Mouse (Mus musculus): Measurements from ENCODE around the gene Nfrkb. TPM values are rescaled to one million over a fixed set of nuclear protein-coding genes. Genes with fewer than 3 reads are reported as not detected.

The Nfrkb gene
- total RNA-seq (2021): 10 to 100 TPM; 26.2 to 34.3 TPM

DNA sequence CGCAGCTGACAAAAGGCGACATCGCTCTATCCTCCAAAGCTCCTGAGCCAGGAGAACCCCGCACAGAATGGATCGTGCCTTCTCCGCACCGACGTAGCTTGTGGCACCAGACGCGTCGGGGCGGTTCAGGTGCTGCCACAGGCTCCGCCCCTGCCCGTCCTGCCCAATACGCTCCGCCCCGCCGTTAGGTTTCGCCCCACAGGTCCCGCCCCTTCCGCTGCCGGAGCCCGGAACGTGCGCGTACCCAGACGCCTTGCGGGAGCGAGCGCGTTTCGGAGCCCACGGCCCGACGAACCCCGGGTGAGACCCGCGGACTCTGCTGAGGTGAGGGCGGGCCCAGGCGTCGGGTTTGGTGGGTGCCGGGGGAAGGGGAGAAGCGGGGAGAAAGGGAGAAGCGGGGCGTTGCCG is at the start of gene Nfrkb:
Nfrkb (plus strand) TSS at position 246 of the 408 bp plus-strand sequence.
- DNase-seq (ENCODE audit: extremely low spot score in 1 of 2, low spot score in 1 of 2): peak; percentile 82 to 87

DNA sequence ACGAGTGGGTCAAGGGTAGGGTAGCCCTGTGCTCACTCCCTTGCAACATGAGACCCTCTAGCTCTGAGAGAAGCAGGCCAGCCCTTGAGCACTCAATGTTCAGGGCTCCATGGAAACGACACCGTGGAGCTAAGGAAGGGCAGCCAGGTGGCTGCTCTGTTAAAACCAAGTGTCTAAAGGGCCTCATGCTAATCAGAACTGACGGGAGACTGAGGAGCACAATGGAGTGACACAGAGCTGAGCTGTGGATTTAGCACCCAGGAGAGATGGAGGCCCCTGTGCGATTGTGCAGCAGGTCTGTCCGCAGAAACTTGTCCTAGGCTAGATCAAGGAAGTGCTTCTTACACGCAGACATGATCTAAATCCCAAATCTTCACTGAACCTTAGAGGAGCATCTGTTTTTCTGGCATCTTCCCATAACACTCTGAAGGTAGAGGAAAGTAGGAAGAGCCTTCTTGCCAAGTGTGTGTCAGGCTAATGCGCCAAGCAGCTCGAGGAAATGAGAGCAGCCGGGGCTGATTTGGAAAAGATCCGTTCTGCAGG is 41.6 kb upstream of the Nfrkb start:
- no peak for DNase-seq (ENCODE audit: extremely low spot score in 1 of 2, low spot score in 1 of 2)

DNA sequence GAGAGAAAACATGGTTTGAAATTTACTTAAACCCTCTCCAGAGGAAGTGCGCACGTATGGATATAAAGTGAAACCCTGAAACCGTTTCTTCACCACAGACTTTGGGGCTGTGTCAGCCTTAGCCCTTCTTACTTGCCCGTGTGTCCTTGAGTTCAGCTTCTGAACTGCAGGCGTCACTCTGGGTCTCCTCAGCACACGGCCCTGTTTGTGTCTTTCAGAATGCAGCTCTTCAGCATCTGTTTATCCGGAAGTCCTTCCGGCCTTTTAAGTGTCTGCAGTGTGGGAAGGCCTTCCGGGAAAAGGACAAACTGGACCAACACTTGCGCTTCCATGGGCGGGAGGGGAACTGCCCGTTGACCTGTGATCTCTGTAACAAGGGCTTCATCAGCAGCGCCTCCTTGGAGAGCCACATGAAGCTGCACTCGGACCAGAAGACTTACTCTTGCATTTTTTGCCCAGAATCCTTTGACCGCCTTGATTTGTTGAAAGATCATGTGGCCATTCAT is 39.4 kb upstream of the Nfrkb start:
- no peak for DNase-seq (ENCODE audit: extremely low spot score in 1 of 2, low spot score in 1 of 2)

DNA sequence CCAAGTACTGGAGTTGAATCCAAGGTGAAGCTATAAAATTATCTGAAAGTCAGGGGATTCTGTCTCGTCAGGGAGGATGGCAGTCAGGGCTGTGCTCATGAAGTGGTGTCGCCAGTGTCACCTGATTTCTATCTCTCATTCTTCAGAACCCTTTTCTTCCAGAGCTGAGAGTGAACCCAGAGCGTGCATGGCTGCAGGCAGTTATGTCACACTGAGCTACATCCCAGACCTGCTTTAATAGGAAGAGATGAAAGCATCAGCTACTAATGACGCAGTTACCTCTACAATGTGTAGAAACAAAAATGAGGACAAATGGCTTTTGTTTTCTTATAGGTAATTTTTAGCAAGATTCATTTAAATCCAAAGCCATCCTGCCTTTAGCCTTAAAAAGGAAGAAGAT is 37.5 kb upstream of the Nfrkb start:
- no peak for DNase-seq (ENCODE audit: extremely low spot score in 1 of 2, low spot score in 1 of 2)

DNA sequence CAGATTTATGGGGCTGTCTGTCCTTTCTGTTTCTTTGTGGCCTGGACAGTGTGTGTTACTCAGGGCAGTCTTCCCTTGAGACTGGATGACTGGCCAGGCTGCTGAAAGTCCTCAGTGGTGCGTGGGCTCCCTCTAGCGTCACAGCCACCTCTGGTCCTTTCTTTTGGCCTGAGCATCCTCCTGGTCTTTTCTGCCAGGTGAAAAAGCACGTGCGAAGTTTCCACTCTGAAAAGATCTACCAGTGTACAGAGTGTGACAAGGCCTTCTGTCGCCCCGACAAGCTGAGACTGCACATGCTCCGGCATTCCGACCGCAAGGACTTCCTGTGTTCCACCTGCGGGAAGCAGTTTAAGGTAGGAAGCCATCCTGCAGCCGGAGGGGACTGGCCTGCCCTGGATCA is 37.1 kb upstream of the Nfrkb start:
- DNase-seq (ENCODE audit: extremely low spot score in 1 of 2, low spot score in 1 of 2): peak; percentile 59 to 80

DNA sequence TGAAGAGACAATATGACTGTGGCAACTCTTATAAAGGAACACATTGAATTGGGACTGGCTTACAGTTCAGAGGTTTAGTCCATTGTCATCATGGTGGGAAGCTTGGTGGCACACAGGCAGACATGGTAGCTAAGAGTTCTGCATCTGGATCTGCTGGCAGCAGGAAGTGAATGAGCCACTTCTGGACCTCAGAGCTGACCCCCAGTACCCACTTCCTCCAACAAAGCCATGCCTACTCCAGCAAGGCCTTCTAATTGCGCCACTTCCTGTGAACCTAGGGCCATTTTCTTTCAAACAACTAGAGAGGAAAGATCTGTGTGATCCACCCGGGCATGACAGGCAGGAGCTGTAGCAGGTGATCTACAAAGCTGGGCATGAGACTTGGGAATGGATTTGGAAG is 33.3 kb upstream of the Nfrkb start:
- DNase-seq (ENCODE audit: extremely low spot score in 1 of 2, low spot score in 1 of 2): no peak

DNA sequence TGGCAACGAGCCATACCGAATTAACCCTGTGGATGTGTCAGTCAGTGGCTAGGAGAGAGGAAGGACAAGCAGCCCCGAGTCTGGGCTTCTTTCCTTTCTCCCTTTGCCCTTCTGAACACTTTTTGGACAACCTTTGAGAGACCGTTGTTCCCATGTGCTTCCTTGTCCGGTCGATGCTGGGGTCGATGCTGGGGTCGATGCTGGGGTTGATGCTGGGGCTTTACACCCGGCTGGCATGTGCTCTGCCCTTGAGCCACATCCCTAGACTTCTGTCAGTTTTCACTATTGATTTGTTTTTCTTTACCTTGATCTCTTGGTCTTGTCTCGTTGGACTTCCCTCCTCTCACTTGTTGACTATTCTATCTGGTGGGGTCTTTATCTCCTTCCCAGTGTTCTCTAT is 32.5 kb upstream of the Nfrkb start:
- DNase-seq (ENCODE audit: extremely low spot score in 1 of 2, low spot score in 1 of 2): no peak

DNA sequence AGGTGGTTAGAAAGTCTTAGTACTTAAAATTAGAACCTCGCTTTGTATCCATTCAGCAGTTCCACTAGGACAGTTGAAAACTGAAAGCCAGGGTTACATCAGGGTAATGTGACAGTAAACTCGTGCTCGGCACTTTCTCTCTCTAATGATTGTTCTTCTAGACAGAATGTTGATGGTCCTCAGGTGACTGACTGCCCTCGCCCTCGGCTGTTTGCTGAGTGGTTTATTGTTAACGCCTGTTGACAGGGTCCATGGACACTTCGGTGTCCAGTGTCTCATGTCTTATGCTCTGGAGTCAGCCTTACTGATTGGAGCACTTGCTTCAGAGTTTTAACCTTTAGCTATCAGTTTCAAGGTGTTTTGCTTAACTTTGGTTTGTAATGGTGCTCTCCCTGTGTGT is 31.9 kb upstream of the Nfrkb start:
- no peak for DNase-seq (ENCODE audit: extremely low spot score in 1 of 2, low spot score in 1 of 2)

DNA sequence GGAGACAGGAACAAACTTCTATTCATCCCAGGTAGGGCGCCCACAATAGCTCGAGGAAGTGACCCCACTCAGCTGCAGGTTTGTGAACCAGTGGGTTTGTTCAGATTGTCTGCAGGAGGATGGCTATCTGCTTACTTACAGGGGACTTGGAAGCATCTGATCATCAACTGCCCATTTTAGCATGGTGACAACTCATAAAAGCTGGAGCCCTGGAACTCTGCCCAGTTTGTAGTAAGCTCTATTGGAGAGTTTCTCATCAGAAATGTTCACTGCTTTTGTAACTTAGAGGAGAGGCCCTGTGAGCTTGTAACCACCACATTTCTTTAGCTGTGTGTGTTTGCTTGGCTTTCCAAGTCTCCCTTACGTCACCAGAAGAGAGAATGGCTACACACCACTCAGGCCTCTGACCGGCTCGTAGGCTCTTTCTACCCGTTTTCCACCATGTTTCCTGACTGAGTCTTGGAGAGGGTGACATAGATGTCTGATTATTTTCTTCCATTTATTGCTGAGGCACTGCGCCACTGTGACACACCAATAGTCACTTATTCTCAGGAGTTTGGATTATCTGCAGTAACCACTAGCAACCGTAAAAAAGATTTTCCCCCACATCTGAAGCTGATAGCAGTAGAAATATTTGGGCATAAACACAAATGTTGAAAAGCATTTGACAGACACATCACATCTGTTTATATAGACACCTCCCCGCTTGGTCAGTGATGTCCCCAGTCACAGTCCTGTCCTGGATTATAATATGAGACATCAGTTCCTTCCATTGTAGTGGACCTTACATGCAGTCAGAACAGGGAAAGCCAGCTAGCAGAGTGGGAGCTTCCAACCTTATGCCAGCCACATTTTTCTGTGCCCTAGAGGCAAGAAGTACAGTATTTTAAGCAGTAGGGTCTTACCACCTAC is 22.0 kb upstream of the Nfrkb start:
- peak in 1 of 2 experiments; percentile 33 for DNase-seq (ENCODE audit: extremely low spot score in 1 of 2, low spot score in 1 of 2)

DNA sequence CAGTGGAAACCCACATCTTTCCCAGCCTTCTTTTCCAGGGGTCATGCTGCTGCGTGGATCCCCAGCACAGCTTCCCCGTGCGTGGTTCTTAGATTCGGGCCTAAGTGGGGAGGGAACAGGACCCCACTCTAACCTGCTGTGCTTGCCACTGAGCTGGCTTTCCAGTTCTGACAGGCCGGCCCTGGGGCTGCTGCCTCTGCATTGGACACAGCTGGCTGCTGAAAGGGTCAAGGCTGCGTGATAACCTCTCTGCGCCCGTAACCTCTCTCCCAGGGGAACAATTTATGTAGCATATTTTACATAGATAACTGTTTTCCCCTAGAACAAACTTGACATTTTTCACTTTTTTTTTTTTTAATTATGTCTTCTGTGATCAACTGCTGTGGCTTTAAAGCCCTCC is 20.9 kb upstream of the Nfrkb start:
- DNase-seq (ENCODE audit: extremely low spot score in 1 of 2, low spot score in 1 of 2): no peak

DNA sequence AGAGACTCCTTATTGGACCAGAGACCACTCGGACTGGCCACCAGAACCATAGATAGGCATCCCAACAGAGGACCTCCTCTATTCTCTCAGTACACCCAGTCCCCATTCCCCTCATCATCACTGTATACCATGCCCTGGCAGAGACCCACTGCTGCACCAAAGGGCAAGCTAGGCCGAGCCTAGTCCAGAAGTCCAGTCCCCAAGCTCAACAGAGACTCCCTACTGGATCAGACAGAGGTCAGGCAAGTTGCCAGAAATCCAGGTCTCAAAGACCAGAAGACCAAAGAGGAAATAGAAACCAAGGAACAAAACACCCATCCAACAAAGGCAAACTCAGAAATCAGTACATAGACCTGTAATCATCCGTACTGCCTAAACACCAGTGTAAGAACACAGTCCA is 14.3 kb upstream of the Nfrkb start:
- DNase-seq (ENCODE audit: extremely low spot score in 1 of 2, low spot score in 1 of 2): no peak

DNA sequence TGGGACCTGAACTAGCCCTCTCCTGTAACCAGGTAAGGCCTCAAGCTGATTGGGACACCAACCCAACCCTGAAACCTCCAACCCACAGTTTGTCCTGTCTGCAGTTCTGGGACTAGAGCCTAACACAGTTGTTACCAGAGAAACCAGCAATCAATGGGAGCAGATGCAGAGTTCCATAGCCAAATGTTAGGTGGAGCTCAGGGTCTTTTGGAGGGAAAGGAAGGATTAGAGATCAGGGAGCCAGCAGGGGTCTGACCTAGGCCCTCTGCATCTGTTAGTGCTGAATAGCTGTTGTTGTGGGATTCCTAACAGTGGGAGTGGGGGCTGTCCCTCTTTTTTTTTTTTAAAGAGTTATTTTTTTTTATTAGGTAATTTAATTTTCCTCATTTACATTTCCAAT is 9.3 kb upstream of the Nfrkb start:
- no peak for DNase-seq (ENCODE audit: extremely low spot score in 1 of 2, low spot score in 1 of 2)

DNA sequence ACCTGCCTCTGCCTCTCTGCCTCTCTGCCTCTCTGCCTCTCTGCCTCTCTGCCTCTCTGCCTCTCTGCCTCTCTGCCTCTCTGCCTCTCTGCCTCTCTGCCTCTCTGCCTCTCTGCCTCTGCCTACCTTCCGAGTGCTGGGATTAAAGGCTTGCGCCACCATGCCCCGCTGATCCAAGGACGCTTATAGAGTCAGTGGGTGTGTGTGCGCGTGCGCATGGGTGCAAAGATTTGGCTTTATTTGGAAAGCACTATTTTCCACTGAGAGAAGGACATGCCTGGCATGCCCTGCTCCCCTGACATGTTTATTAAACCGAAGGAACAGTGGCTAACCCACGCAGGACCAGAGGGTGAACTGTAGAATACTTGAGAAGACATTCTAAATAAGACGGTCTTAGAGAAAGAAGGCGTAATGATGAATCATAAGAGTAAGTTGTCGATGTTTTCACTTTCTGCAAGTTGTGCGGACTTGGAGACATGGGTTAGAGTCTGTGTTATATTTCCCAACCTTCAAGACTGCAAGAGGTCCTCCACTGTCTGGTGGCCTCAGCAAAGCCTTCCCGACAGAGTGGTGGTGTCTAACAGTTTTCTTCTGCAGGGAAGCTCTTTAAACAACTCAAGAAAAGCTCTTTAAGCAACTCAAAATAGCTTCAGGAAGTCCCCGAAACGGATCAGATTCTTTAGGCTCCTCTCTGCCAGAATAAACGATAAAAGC is 1.0 kb upstream of the Nfrkb start:
- no peak for DNase-seq (ENCODE audit: extremely low spot score in 1 of 2, low spot score in 1 of 2)

DNA sequence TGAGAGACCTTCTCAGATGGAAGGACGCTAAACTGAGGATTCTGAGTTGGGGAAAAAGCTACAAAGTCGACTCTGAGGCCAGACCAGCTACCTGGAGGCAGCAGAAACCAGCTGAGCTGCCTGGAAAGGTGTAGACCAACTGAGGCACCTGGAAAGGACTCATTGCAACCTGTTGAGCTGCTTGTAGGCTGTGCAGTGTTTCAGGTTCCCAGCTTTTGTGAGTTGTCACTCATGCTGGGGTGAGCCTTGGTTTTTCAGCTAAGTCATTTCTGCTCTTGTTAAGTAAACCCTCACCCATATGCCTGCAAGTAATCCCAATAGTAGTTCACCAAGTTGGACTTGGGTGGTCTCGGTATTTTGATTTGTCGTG is 507 bp upstream of the Nfrkb start:
- DNase-seq (ENCODE audit: extremely low spot score in 1 of 2, low spot score in 1 of 2): no peak

DNA sequence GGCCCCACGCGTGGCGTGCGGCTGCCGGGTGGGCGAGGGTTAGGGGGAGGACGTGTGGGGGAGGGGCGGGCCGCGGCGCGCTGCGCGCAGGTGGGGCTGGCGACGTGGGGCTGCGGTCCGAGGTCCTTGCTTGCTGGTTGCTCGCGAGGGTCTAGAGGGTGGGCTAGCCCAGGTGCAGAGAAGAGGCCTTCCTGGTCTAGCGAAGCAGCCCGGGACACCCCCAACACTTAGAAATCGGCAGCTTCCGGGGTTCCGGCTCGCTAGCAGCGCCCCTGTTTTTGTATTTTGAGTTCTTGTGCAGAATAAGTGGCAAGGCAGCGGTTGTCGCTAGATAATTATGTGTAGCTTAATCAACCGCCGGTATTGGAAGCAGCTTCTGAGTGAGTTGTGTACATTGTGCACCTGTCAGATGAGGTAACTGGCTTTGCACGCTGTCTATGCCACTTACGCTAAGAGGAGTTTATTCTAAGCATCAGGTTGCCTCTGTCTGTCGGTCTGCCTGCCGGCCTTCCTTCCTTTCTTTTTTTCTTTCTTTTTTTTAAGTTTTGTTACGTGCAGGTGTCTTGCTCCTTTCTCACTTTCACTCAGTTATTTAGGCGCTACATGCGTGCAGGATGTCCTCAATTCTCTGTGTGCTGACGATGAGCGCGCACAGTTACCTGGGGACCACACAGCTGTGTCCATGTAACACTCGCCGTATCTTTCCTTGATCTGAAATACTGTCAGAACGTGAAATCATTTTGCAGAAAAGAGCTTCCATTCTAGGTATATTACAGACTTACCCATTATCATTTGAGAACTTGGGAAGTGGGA is 582 bp downstream of the Nfrkb start:
- DNase-seq (ENCODE audit: extremely low spot score in 1 of 2, low spot score in 1 of 2): no peak

DNA sequence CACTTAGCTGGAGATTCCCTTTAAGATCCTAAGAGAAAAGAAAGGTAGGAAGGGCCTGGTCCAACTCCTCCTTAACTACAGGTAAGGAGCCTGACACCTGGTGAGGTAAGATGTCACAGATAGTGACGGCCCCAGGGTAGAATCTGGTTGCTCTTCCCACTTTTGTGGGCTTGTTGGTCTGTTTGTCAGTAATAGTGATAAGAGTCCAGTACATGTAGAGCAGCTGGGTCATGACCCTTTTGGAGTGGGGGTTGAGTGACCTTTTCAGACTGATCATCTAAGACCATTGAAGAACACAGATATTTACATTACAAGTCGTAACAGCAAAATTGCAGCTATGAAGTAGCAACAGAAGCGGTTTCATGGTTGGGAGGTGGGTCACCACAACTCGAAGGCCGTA is 1.2 kb downstream of the Nfrkb start:
- no peak for DNase-seq (ENCODE audit: extremely low spot score in 1 of 2, low spot score in 1 of 2)

DNA sequence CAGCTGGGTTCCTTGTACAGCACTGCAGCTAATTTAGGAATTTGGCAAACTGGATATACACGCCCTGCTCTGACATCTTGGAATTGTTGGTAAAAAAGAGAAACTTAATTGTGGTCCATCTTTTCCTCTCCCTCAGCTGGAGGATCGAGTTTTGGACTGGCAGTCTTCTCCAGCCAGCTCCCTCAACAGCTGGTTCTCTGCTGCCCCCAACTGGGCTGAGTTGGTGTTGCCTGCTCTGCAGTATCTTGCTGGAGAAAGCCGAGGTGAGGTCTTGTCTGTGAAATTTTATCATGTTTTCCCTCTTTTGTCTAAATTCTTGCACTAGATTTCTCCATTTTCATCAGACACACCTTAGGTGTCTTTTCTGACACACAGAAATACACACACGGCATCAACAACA is 14.4 kb downstream of the Nfrkb start:
- peak; percentile 46 to 87 for DNase-seq (ENCODE audit: extremely low spot score in 1 of 2, low spot score in 1 of 2)

DNA sequence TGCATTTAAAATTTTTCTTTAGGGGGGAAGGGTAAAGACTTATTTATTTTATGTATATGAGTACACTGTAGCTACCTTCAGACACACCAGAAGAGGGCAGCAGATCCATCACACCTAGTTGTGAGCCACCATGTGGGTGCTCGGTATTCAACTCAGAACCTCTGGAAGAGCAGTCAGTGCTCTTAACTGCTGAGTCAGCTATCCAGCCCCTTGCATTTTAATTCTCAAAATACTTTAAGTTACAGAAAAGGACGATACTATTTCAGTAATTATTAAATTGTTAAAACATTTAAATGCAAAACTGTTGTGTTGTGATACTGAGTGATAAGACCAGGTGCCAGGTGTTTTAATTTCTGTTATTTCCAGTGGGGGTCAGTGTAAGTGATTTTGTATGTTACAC is 18.3 kb downstream of the Nfrkb start:
- no peak for DNase-seq (ENCODE audit: extremely low spot score in 1 of 2, low spot score in 1 of 2)

DNA sequence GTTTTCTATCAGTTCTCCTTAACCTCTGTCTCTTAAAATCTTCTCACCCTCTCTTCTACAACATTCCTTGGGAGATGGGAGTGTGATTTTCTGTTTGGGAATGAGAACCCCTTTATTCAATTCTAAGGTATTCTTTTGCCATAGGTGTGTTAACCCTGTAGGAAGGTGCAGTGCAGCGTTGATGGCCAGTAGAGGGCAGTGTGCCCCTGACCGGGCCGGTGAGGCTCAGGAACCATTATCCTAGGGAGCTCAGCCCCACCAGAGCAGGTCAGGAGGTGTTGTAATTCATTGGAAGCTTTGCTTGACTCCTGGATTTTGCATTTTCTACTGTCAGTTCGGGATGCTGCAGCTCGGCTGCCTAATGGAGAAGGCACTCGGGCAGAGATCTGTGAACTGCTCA is 19.2 kb downstream of the Nfrkb start:
- peak in 1 of 2 experiments; percentile 25 for DNase-seq (ENCODE audit: extremely low spot score in 1 of 2, low spot score in 1 of 2)

DNA sequence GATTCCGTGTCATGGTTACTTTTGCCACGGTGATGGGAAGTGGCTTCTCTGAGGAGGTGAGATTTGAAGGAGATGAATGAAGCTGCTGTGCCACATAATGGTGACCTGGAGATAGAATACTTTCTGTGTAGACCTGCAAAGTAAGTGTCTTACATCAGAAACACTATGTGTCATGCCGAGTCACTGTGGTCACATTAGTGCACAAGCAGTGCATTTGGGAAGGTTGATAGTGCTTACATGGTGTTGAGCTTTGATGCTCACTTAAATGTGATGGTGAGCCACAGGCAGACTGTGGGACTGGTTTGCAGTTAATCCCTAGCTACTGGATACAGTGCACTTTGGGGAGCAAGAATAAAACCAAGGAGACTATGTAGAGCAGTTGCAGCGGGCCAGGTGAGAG is 26.2 kb downstream of the Nfrkb start:
- DNase-seq (ENCODE audit: extremely low spot score in 1 of 2, low spot score in 1 of 2): no peak

DNA sequence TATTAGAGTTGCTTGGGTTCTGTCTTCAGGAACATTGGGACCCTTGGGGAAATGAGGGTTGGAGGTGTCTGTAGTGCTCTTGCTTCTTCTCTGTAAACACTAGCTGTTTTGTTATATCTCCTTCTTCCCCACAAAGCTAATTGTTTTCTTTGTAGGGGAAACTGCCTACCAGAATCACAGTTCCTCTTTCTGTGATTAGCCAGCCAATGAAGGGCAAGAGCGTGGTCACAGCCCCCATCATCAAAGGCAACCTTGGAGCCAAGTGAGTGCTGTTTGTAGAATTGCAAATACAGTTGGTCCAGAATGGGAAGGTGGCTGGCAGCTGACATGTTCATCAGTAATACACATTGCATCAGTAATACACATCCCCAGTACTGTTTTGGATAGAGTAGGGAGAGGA is 32.8 kb downstream of the Nfrkb start:
- DNase-seq (ENCODE audit: extremely low spot score in 1 of 2, low spot score in 1 of 2): no peak

Data from layer of hippocampus, postnatal 25 days (tissue).